Mouse (Mus musculus): ENCODE data around the gene Jakmip3. TPM values are rescaled to one million over a fixed set of nuclear protein-coding genes. Genes with fewer than 3 reads are reported as not detected.
A peak's percentile ranks its signal among the peaks of the same experiment; 100 is the strongest.

Gene Jakmip3
- total and polyA plus RNA-seq, 2 experiments from 2014 or later: 7.6 to 12.4 TPM

GRCm38 (mm10) chr7:139082281-139082680, 141.8 kb downstream of the Jakmip3 start:
- TF ChIP-seq CTCF (IDR thresholded peaks at IDR 0.05; ENCODE audit: low read depth): no peak
- Histone ChIP-seq H3K27ac (no peak overlapping the region), H3K4me2 (ENCODE audit: low read depth, low read length) (no peak overlapping the region), H3K27me3 (ENCODE audit: insufficient read depth, low read length) (no peaks in the 10 kb centered on the region), H3K4me1 (ENCODE audit: insufficient read depth, low read length) (peaks cover 20% of the 10 kb centered on the region), H3K36me3 (ENCODE audit: insufficient read depth, low read length) (no peaks in the 10 kb centered on the region), H3K4me3 (ENCODE audit: low read length) (no peak overlapping the region), H3K9ac (replicated peaks; ENCODE audit: low read length) (no peak overlapping the region), H3K9me3 (ENCODE audit: low read length) (no peaks in the 10 kb centered on the region)
- no peak for ATAC-seq
- 60% methylated on average over 8 of the region's 8 CpGs for WGBS
- no peak for DNase-seq (ENCODE audit: low spot score)

GRCm38 (mm10) chr7:139084316-139084715, 143.8 kb downstream of the Jakmip3 start:
- no peak overlapping the region for H3K4me3 ChIP-seq (ENCODE audit: low read length)
- DNase-seq (ENCODE audit: low spot score): no peak
- WGBS: 19% methylated on average over 1 of the region's 1 CpGs
- H3K4me2 ChIP-seq (ENCODE audit: low read depth, low read length): no peak overlapping the region
- no peak for ATAC-seq
- H3K4me1 ChIP-seq (ENCODE audit: insufficient read depth, low read length): peaks cover 18% of the 10 kb centered on the region
- no peaks in the 10 kb centered on the region for H3K27me3 ChIP-seq (ENCODE audit: insufficient read depth, low read length)
- H3K9ac ChIP-seq (replicated peaks; ENCODE audit: low read length): no peak overlapping the region
- no peak for TF ChIP-seq CTCF (IDR thresholded peaks at IDR 0.05; ENCODE audit: low read depth)
- H3K36me3 ChIP-seq (ENCODE audit: insufficient read depth, low read length): no peaks in the 10 kb centered on the region
- H3K27ac ChIP-seq: no peak overlapping the region
- no peaks in the 10 kb centered on the region for H3K9me3 ChIP-seq (ENCODE audit: low read length)

- Histone ChIP-seq H3K27ac (peak within 1 kb of the TSS; percentile 84), H3K4me1 (ENCODE audit: insufficient read depth, low read length) (peaks cover 18% of the 10 kb centered on the region), H3K27me3 (ENCODE audit: insufficient read depth, low read length) (no peaks in the 10 kb centered on the region), H3K9ac (replicated peaks; ENCODE audit: low read length) (peak within 1 kb of the TSS; percentile 91), H3K4me2 (ENCODE audit: low read depth, low read length) (peak within 1 kb of the TSS; percentile 86), H3K36me3 (ENCODE audit: insufficient read depth, low read length) (no peaks in the 10 kb centered on the region; the same call in 1 of the 2 replicates), H3K9me3 (ENCODE audit: low read length) (no peaks in the 10 kb centered on the region), H3K4me3 (ENCODE audit: low read length) (peak within 1 kb of the TSS; percentile 84)
- peak; percentile 95 for DNase-seq (ENCODE audit: low spot score)
- no peak for TF ChIP-seq CTCF (IDR thresholded peaks at IDR 0.05; ENCODE audit: low read depth)
- WGBS: 6% methylated on average over 32 of the region's 32 CpGs
- peak; percentile 88 for ATAC-seq
Observed at GRCm38 (mm10) chr7:139085629-139086194, 145.2 kb downstream of the Jakmip3 start, which contains the start of gene Dpysl4. Dpysl4 (plus strand) TSS chr7:139086001.

GRCm38 (mm10) chr7:139086195-139087158, 145.9 kb downstream of the Jakmip3 start:
- peak; percentile 49 for DNase-seq (ENCODE audit: low spot score)
- no peak for TF ChIP-seq CTCF (IDR thresholded peaks at IDR 0.05; ENCODE audit: low read depth)
- 1% methylated on average over 61 of the region's 61 CpGs for WGBS
- ATAC-seq: peak; percentile 70
- H3K27ac ChIP-seq: peak overlapping the region; percentile 84
- peak overlapping the region; percentile 86 for H3K4me2 ChIP-seq (ENCODE audit: low read depth, low read length)
- H3K9me3 ChIP-seq (ENCODE audit: low read length): no peaks in the 10 kb centered on the region
- H3K4me3 ChIP-seq (ENCODE audit: low read length): peak overlapping the region; percentile 84
- peak overlapping the region; percentile 91 for H3K9ac ChIP-seq (replicated peaks; ENCODE audit: low read length)
- peaks cover 18% of the 10 kb centered on the region for H3K4me1 ChIP-seq (ENCODE audit: insufficient read depth, low read length)
- no peaks in the 10 kb centered on the region; the same call in 1 of the 2 replicates for H3K36me3 ChIP-seq (ENCODE audit: insufficient read depth, low read length)
- no peaks in the 10 kb centered on the region for H3K27me3 ChIP-seq (ENCODE audit: insufficient read depth, low read length)

- Histone ChIP-seq H3K9me3 (ENCODE audit: low read length) (no peaks in the 10 kb centered on the region), H3K4me1 (ENCODE audit: insufficient read depth, low read length) (peaks cover 18% of the 10 kb centered on the region), H3K9ac (replicated peaks; ENCODE audit: low read length) (no peak overlapping the region), H3K27me3 (ENCODE audit: insufficient read depth, low read length) (no peaks in the 10 kb centered on the region), H3K27ac (0 out of 2 replicates have a peak overlapping the region, but pooled peaks have one; percentile 84), H3K36me3 (ENCODE audit: insufficient read depth, low read length) (peaks cover 6% of the 10 kb centered on the region; the same call in 1 of the 2 replicates), H3K4me2 (ENCODE audit: low read depth, low read length) (peak overlapping the region; percentile 86), H3K4me3 (ENCODE audit: low read length) (peak overlapping the region; percentile 84; the same call in 1 of the 2 replicates)
- no peak for TF ChIP-seq CTCF (IDR thresholded peaks at IDR 0.05; ENCODE audit: low read depth)
- DNase-seq (ENCODE audit: low spot score) (peak; percentile 67), ATAC-seq (no peak)
- 35% methylated on average over 2 of the region's 2 CpGs for WGBS
Observed at GRCm38 (mm10) chr7:139087801-139088200, 147.3 kb downstream of the Jakmip3 start.

- Histone ChIP-seq H3K27me3 (ENCODE audit: insufficient read depth, low read length) (no peaks in the 10 kb centered on the region), H3K9ac (replicated peaks; ENCODE audit: low read length) (no peak overlapping the region), H3K4me3 (ENCODE audit: low read length) (no peak overlapping the region), H3K36me3 (ENCODE audit: insufficient read depth, low read length) (peaks cover 13% of the 10 kb centered on the region; the same call in 1 of the 2 replicates), H3K4me2 (ENCODE audit: low read depth, low read length) (no peak overlapping the region), H3K9me3 (ENCODE audit: low read length) (no peaks in the 10 kb centered on the region), H3K27ac (no peak overlapping the region), H3K4me1 (ENCODE audit: insufficient read depth, low read length) (peaks cover 18% of the 10 kb centered on the region)
- peak; percentile 67 for DNase-seq (ENCODE audit: low spot score)
- peak; percentile 33; the same call in 1 of the 2 replicates for TF ChIP-seq CTCF (IDR thresholded peaks at IDR 0.05; ENCODE audit: low read depth)
- no peak for ATAC-seq
- 54% methylated on average over 12 of the region's 12 CpGs for WGBS
Observed at GRCm38 (mm10) chr7:139089892-139090874, 149.7 kb downstream of the Jakmip3 start.
